Mouse (Mus musculus) heart, embryonic 13.5 days (tissue): Measurements from ENCODE around the gene Il1rl1. TPM values are rescaled to one million over a fixed set of nuclear protein-coding genes. Genes with fewer than 3 reads are reported as not detected.

Source experiments
- ATAC-seq: fragments of 200-750 bp; cut with Nextera tagmentation; 2 replicates; pipeline ENCODE4 v1.8.0; 2017; ENCODE audit warnings: moderate TSS enrichment; ENCODE audit not compliant: insufficient number of reproducible peaks, low FRiP score, low TSS enrichment; ENCODE audit errors: extremely low read depth
- H3K27ac ChIP-seq: fragments of 300-500 bp; sonication (generic); replicated peaks from 2 replicates; pipeline ENCODE4 v1.5.1; 2015; ENCODE audit warnings: moderate library complexity, mild to moderate bottlenecking, inconsistent platforms
- H3K27me3 ChIP-seq: fragments of 300-500 bp; sonication (generic); replicated peaks from 2 replicates; pipeline ENCODE4 v1.6.1; 2015; ENCODE audit warnings: mild to moderate bottlenecking, inconsistent platforms
- H3K36me3 ChIP-seq: fragments of 300-500 bp; sonication (generic); 2 replicates; pipeline ENCODE4 v1.6.1; 2015; ENCODE audit warnings: mild to moderate bottlenecking, inconsistent platforms
- H3K4me1 ChIP-seq: fragments of 300-500 bp; sonication (generic); 2 replicates; pipeline ENCODE4 v1.6.1; 2015; ENCODE audit warnings: inconsistent platforms
- H3K4me2 ChIP-seq: fragments of 300-500 bp; sonication (generic); 2 replicates; pipeline ENCODE4 v1.6.1; 2015; ENCODE audit warnings: inconsistent platforms, mild to moderate bottlenecking, moderate library complexity
- H3K4me3 ChIP-seq: fragments of 300-500 bp; sonication (generic); 2 replicates; pipeline ENCODE4 v1.5.1; 2015; ENCODE audit warnings: moderate library complexity, mild to moderate bottlenecking, inconsistent platforms
- H3K9ac ChIP-seq: fragments of 300-500 bp; sonication (generic); 2 replicates; pipeline ENCODE4 v1.6.1; 2015; ENCODE audit warnings: inconsistent platforms, mild to moderate bottlenecking, moderate library complexity
- H3K9me3 ChIP-seq: fragments of 300-500 bp; sonication (generic); 2 replicates; pipeline ENCODE4 v1.6.1; 2016; ENCODE audit warnings: inconsistent platforms
- WGBS: fragments of 180-500 bp; shearing (Covaris S2); methylation state at CpG from one replicate; pipeline ENCODE4 v1.1.7; 2015; ENCODE audit warnings: mixed read lengths; 5-methylcytosine and 5-hydroxymethylcytosine counted together
- polyA plus RNA-seq: library from polyadenylated mRNA; unstranded; fragments of >200 nt; fragmentation: Nextera tagmentation; extraction: Ambion mirVana; gene quantifications from 2 replicates; pipeline ENCODE4 v1.2.1, GENCODE M21; 2015

The Il1rl1 gene
- polyA plus RNA-seq, 1 experiment from 2014 or later = 0.19 TPM

- WGBS = 75% methylated on average over 7 of the region's 7 CpGs
- ATAC-seq = no peak
- Histone ChIP-seq H3K27me3 (no peaks in the 10 kb centered on the region), H3K4me3 (no peak overlapping the region), H3K4me1 (no peaks in the 10 kb centered on the region), H3K9ac (no peak overlapping the region), H3K9me3 (0 out of 2 replicates have a peak, but pooled peaks cover under 1% of the 10 kb centered on the region), H3K27ac (no peak overlapping the region), H3K36me3 (no peaks in the 10 kb centered on the region), H3K4me2 (no peak overlapping the region)
These were observed 15.1 kb upstream of the Il1rl1 start for GRCm38 (mm10) chr1:40414276-40414675.

- Histone ChIP-seq H3K9ac (no peak overlapping the region), H3K4me1 (no peaks in the 10 kb centered on the region), H3K36me3 (no peaks in the 10 kb centered on the region), H3K27ac (no peak overlapping the region), H3K4me3 (no peak overlapping the region), H3K9me3 (no peaks in the 10 kb centered on the region), H3K4me2 (no peak overlapping the region), H3K27me3 (no peaks in the 10 kb centered on the region)
- WGBS = 35% methylated on average over 7 of the region's 7 CpGs
- no peak for ATAC-seq
These were observed 14.3 kb upstream of the Il1rl1 start for GRCm38 (mm10) chr1:40414863-40415656.

- Histone ChIP-seq H3K27ac (no peak overlapping the region), H3K9ac (no peak overlapping the region), H3K36me3 (no peaks in the 10 kb centered on the region), H3K4me2 (no peak overlapping the region), H3K4me1 (no peaks in the 10 kb centered on the region), H3K9me3 (no peaks in the 10 kb centered on the region), H3K27me3 (no peaks in the 10 kb centered on the region), H3K4me3 (no peak overlapping the region)
- WGBS = 87% methylated on average over 2 of the region's 2 CpGs
- ATAC-seq = no peak
These were observed 12.3 kb upstream of the Il1rl1 start for GRCm38 (mm10) chr1:40417034-40417433.

- no peaks in the 10 kb centered on the region for H3K9me3 ChIP-seq
- H3K4me3 ChIP-seq = no peak overlapping the region
- WGBS = 42% methylated on average over 5 of the region's 5 CpGs
- no peak overlapping the region for H3K9ac ChIP-seq
- H3K36me3 ChIP-seq = no peaks in the 10 kb centered on the region
- no peak for ATAC-seq
- no peaks in the 10 kb centered on the region for H3K27me3 ChIP-seq
- H3K27ac ChIP-seq = no peak overlapping the region
- no peaks in the 10 kb centered on the region for H3K4me1 ChIP-seq
- no peak overlapping the region for H3K4me2 ChIP-seq
These were observed 10.9 kb upstream of the Il1rl1 start for GRCm38 (mm10) chr1:40418512-40418911.

- Histone ChIP-seq H3K4me3 (no peak overlapping the region), H3K27me3 (no peaks in the 10 kb centered on the region), H3K27ac (no peak overlapping the region), H3K9me3 (no peaks in the 10 kb centered on the region), H3K4me2 (no peak overlapping the region), H3K9ac (no peak overlapping the region), H3K36me3 (no peaks in the 10 kb centered on the region), H3K4me1 (no peaks in the 10 kb centered on the region)
- no peak for ATAC-seq
- 76% methylated on average over 6 of the region's 6 CpGs for WGBS
These were observed 5.5 kb upstream of the Il1rl1 start for GRCm38 (mm10) chr1:40423892-40424291.

GRCm38 (mm10) chr1:40427270-40427669 is 2.1 kb upstream of the Il1rl1 start:
- H3K9ac ChIP-seq = no peak overlapping the region
- no peaks in the 10 kb centered on the region for H3K4me1 ChIP-seq
- H3K27me3 ChIP-seq = no peaks in the 10 kb centered on the region
- no peak overlapping the region for H3K4me3 ChIP-seq
- H3K36me3 ChIP-seq = no peaks in the 10 kb centered on the region
- no peak overlapping the region for H3K4me2 ChIP-seq
- WGBS = 83% methylated on average over 9 of the region's 9 CpGs
- ATAC-seq = no peak
- H3K9me3 ChIP-seq = no peaks in the 10 kb centered on the region
- no peak overlapping the region for H3K27ac ChIP-seq

GRCm38 (mm10) chr1:40427901-40428300 is 1.5 kb upstream of the Il1rl1 start:
- no peaks in the 10 kb centered on the region for H3K27me3 ChIP-seq
- no peaks in the 10 kb centered on the region for H3K9me3 ChIP-seq
- H3K36me3 ChIP-seq = no peaks in the 10 kb centered on the region
- no peak overlapping the region for H3K9ac ChIP-seq
- no peak overlapping the region for H3K27ac ChIP-seq
- no peak overlapping the region for H3K4me2 ChIP-seq
- no peaks in the 10 kb centered on the region for H3K4me1 ChIP-seq
- 50% methylated on average over 1 of the region's 1 CpGs for WGBS
- ATAC-seq = no peak
- no peak overlapping the region for H3K4me3 ChIP-seq

- WGBS = 41% methylated on average over 4 of the region's 4 CpGs
- Histone ChIP-seq H3K4me1 (no peaks in the 10 kb centered on the region), H3K4me2 (no peak overlapping the region), H3K4me3 (no peak overlapping the region), H3K9ac (no peak overlapping the region), H3K9me3 (no peaks in the 10 kb centered on the region), H3K36me3 (no peaks in the 10 kb centered on the region), H3K27ac (no peak overlapping the region), H3K27me3 (no peaks in the 10 kb centered on the region)
- no peak for ATAC-seq
These were observed 919 bp downstream of the Il1rl1 start for GRCm38 (mm10) chr1:40430143-40430834.

GRCm38 (mm10) chr1:40432169-40432568 is 2.8 kb downstream of the Il1rl1 start:
- H3K4me3 ChIP-seq = no peak overlapping the region
- H3K27ac ChIP-seq = no peak overlapping the region
- ATAC-seq = no peak
- H3K27me3 ChIP-seq = no peaks in the 10 kb centered on the region
- no peaks in the 10 kb centered on the region for H3K4me1 ChIP-seq
- no peak overlapping the region for H3K4me2 ChIP-seq
- no peaks in the 10 kb centered on the region for H3K9me3 ChIP-seq
- WGBS = 77% methylated on average over 2 of the region's 2 CpGs
- H3K36me3 ChIP-seq = no peaks in the 10 kb centered on the region
- no peak overlapping the region for H3K9ac ChIP-seq

GRCm38 (mm10) chr1:40435936-40436335 is 6.6 kb downstream of the Il1rl1 start:
- Histone ChIP-seq H3K36me3 (no peaks in the 10 kb centered on the region), H3K4me1 (no peaks in the 10 kb centered on the region), H3K9ac (no peak overlapping the region), H3K27me3 (no peaks in the 10 kb centered on the region), H3K9me3 (no peaks in the 10 kb centered on the region), H3K4me3 (no peak overlapping the region), H3K27ac (no peak overlapping the region), H3K4me2 (no peak overlapping the region)
- WGBS = 83% methylated on average over 3 of the region's 3 CpGs
- ATAC-seq = no peak

- Histone ChIP-seq H3K4me2 (no peak overlapping the region), H3K27me3 (no peaks in the 10 kb centered on the region), H3K9ac (no peak overlapping the region), H3K4me1 (no peaks in the 10 kb centered on the region), H3K9me3 (no peaks in the 10 kb centered on the region), H3K36me3 (no peaks in the 10 kb centered on the region), H3K27ac (no peak overlapping the region), H3K4me3 (no peak overlapping the region)
- ATAC-seq = no peak
- 90% methylated on average over 2 of the region's 2 CpGs for WGBS
These were observed 8.0 kb downstream of the Il1rl1 start for GRCm38 (mm10) chr1:40437340-40437739.

GRCm38 (mm10) chr1:40439504-40439903 is 10.1 kb downstream of the Il1rl1 start:
- no peak overlapping the region for H3K4me2 ChIP-seq
- H3K27me3 ChIP-seq = no peaks in the 10 kb centered on the region
- H3K4me3 ChIP-seq = no peak overlapping the region
- WGBS = 72% methylated on average over 8 of the region's 8 CpGs
- no peaks in the 10 kb centered on the region for H3K4me1 ChIP-seq
- ATAC-seq = no peak
- no peaks in the 10 kb centered on the region for H3K9me3 ChIP-seq
- no peaks in the 10 kb centered on the region for H3K36me3 ChIP-seq
- no peak overlapping the region for H3K9ac ChIP-seq
- H3K27ac ChIP-seq = no peak overlapping the region
